Mouse (Mus musculus) stomach, embryonic 16.5 days (tissue): ENCODE measurements at regions not wholly inside any gene's neighbourhood (a gene's known extent, or its start where the extent isn't known, plus 50 kb on each side); places are given as distances from the start of the nearest gene placed in this dataset.
"Not testable (repeated sequence)": the region's sequence is repeated elsewhere in the genome, so short reads cannot be mapped to it uniquely, and the experiment has no call there.

ENCODE experiments used
- ATAC-seq: fragments of 200-750 bp; cut with Nextera tagmentation; 2 replicates; pipeline ENCODE4 v1.8.0; 2017; ENCODE audit warnings: moderate number of reproducible peaks, moderate TSS enrichment; ENCODE audit not compliant: insufficient read depth, low FRiP score
- H3K27ac ChIP-seq: fragments of 300-500 bp; sonication (generic); 2 replicates; pipeline ENCODE4 v1.5.1; 2014; ENCODE audit warnings: low read length
- H3K27me3 ChIP-seq: fragments of 300-500 bp; sonication (generic); 2 replicates; pipeline ENCODE4 v1.6.1; 2014; ENCODE audit warnings: low read length, control low read depth, mixed read lengths; ENCODE audit not compliant: control insufficient read depth, insufficient read depth
- H3K36me3 ChIP-seq: fragments of 300-500 bp; sonication (generic); 2 replicates; pipeline ENCODE4 v1.6.1; 2014; ENCODE audit warnings: low read length; ENCODE audit not compliant: control insufficient read depth, insufficient read depth
- H3K4me1 ChIP-seq: fragments of 300-500 bp; sonication (generic); 2 replicates; pipeline ENCODE4 v1.6.1; 2014; ENCODE audit warnings: low read length, control low read depth, mixed read lengths; ENCODE audit not compliant: control insufficient read depth, insufficient read depth
- H3K4me2 ChIP-seq: fragments of 300-500 bp; sonication (generic); 2 replicates; pipeline ENCODE4 v1.6.1; 2014; ENCODE audit warnings: low read depth, low read length, mixed read lengths
- H3K4me3 ChIP-seq: fragments of 300-500 bp; sonication (generic); replicated peaks from 2 replicates; pipeline ENCODE4 v1.5.1; 2014; ENCODE audit warnings: mild to moderate bottlenecking, low read length
- H3K9ac ChIP-seq: fragments of 300-500 bp; sonication (generic); 2 replicates; pipeline ENCODE4 v1.6.1; 2014; ENCODE audit warnings: low read length
- H3K9me3 ChIP-seq: fragments of 300-500 bp; sonication (generic); replicated peaks from 2 replicates; pipeline ENCODE4 v1.6.1; 2016; ENCODE audit warnings: low read length, control low read depth; ENCODE audit not compliant: control insufficient read depth
- WGBS: fragments of 180-500 bp; shearing (Covaris S2); extraction: QIAGEN DNeasy Blood & Tissue Kit; methylation state at CpG from one replicate; pipeline ENCODE4 v1.1.7; 2014; 5-methylcytosine and 5-hydroxymethylcytosine counted together

- H3K36me3 ChIP-seq, H3K4me1 ChIP-seq, H3K9ac ChIP-seq, H3K4me2 ChIP-seq, H3K4me3 ChIP-seq, H3K27ac ChIP-seq, ATAC-seq, H3K9me3 ChIP-seq, H3K27me3 ChIP-seq: not testable (repeated sequence)
- WGBS, result 10% methylated on average over 5 of the region's 7 CpGs
Measured at GRCm38 (mm10) chrX:135112109-135112508, 65.3 kb downstream of the Gm15023 start.

DNA sequence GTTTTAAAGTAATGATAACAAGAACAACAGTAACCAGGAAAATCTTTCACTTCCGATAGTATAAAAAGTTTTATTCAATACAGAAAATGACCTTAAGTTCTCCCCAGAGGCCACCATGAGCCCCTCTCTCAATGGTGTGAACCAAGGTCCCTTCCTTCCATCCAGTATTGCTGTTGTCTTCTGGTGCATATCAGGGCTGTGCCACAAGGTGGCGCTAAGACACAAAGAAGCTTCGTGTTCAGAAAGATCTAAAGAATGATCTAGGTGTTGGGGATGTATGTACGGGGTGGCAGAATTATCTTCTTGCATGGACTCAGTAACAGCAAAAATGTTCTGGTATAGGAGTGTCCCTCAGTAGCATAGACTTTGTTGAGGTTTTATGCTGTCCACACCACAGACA, 66.6 kb downstream of the Gm15023 start:
- not testable (repeated sequence) for H3K9ac ChIP-seq, H3K4me1 ChIP-seq, H3K9me3 ChIP-seq, H3K4me3 ChIP-seq, H3K4me2 ChIP-seq, H3K27ac ChIP-seq, ATAC-seq, H3K36me3 ChIP-seq, H3K27me3 ChIP-seq
- 28% methylated on average over 4 of the region's 4 CpGs for WGBS

GRCm38 (mm10) chrX:135101594-135101993, 75.8 kb downstream of the Gm15023 start:
- WGBS, result 65% methylated on average over 3 of the region's 3 CpGs
- Histone ChIP-seq H3K27ac (no peak overlapping the region), H3K9ac (no peak overlapping the region), H3K4me3 (no peak overlapping the region), H3K9me3 (no peaks in the 10 kb centered on the region), H3K4me2 (no peak overlapping the region), H3K27me3 (no peaks in the 10 kb centered on the region; the same call in 1 of the 2 replicates), H3K4me1 (no peaks in the 10 kb centered on the region), H3K36me3 (no peaks in the 10 kb centered on the region)
- ATAC-seq, result no peak

GRCm38 (mm10) chrX:135098101-135098500, 79.3 kb downstream of the Gm15023 start:
- Histone ChIP-seq H3K9ac (no peak overlapping the region), H3K4me3 (no peak overlapping the region), H3K4me2 (no peak overlapping the region), H3K9me3 (no peaks in the 10 kb centered on the region), H3K27me3 (no peaks in the 10 kb centered on the region; the same call in 1 of the 2 replicates), H3K27ac (no peak overlapping the region), H3K4me1 (no peaks in the 10 kb centered on the region), H3K36me3 (no peaks in the 10 kb centered on the region)
- ATAC-seq, result no peak

DNA sequence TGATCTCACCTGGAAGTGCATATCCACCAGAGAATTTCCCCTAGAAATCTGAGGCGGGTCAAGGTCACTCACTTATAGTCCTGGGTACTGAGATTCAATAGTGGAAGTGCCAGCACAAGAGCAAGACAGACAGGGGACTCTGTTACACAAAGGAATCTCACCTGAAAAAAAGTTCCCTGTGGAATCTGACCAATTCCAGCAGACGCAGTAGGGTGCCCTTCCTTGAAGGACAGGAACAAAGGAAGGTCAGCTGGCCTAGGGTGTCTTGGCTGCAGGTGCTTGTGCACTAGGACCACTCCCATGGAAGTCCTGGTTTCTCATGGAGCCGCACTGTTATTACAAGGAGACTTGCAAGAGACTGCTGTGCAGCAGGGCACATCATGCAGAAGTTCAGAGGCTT, 81.2 kb downstream of the Gm15023 start:
- Histone ChIP-seq H3K36me3 (no peaks in the 10 kb centered on the region), H3K4me1 (no peaks in the 10 kb centered on the region), H3K27ac (no peak overlapping the region), H3K4me2 (no peak overlapping the region), H3K9me3 (no peaks in the 10 kb centered on the region), H3K9ac (no peak overlapping the region), H3K27me3 (no peaks in the 10 kb centered on the region; the same call in 1 of the 2 replicates), H3K4me3 (no peak overlapping the region)
- 55% methylated on average over 3 of the region's 3 CpGs for WGBS
- no peak for ATAC-seq

GRCm38 (mm10) chrX:135091074-135091473, 82.1 kb upstream of the Zmat1 start:
- H3K9ac ChIP-seq, H3K27me3 ChIP-seq, H3K36me3 ChIP-seq, ATAC-seq, H3K9me3 ChIP-seq, H3K4me2 ChIP-seq, H3K4me3 ChIP-seq, H3K27ac ChIP-seq, H3K4me1 ChIP-seq: not testable (repeated sequence)
- 7% methylated on average over 2 of the region's 3 CpGs for WGBS

DNA sequence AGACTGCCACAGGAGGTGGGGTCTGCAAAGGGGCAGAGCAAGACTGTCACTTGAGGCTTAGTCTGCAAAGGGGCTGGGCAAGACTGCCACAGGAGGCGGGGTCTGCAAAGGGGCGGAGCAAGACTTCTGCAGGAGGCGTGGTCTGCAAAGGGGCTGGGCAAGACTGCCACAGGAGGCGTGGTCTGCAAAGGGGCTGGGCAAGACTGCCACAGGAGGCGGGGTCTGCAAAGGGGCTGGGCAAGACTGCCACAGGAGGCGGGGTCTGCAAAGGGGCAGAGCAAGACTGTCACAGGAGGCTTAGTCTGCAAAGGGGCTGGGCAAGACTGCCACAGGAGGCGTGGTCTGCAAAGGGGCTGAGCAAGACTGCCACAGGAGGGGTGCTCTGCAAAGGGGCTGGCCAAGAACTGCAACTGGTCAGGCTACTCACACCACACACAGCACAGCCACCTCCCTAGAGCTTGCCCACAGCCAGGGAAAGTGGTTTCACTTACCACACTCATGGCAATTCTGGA, 78.1 kb upstream of the Zmat1 start:
- WGBS, result 37% methylated on average over 7 of the region's 7 CpGs
- not testable (repeated sequence) for H3K9me3 ChIP-seq, H3K36me3 ChIP-seq, H3K27ac ChIP-seq, H3K9ac ChIP-seq, H3K4me2 ChIP-seq, H3K27me3 ChIP-seq, H3K4me1 ChIP-seq, H3K4me3 ChIP-seq
- peak; percentile 69; the same call in 1 of the 2 replicates for ATAC-seq

DNA sequence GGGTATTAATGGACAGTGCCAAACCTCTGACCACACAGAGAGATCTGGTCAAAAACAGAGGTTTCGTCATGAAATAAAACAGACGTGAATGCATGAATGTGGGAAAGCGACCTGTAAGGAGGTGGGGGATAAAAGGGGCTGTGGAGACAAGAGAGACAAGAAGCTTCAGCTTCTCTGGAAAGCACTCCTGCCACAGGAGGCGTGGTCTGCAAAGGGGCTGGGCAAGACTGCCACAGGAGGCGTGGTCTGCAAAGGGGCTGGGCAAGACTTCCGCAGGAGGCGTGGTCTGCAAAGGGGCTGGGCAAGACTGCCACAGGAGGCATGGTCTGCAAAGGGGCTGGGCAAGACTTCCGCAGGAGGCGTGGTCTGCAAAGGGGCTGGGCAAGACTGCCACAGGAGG, 77.6 kb upstream of the Zmat1 start:
- H3K4me1 ChIP-seq, H3K27ac ChIP-seq, H3K4me2 ChIP-seq, H3K9ac ChIP-seq, H3K36me3 ChIP-seq, H3K9me3 ChIP-seq, H3K4me3 ChIP-seq, H3K27me3 ChIP-seq: not testable (repeated sequence)
- 30% methylated on average over 7 of the region's 9 CpGs for WGBS
- 0 out of 2 replicates have a peak, but pooled peaks have one; percentile 8 for ATAC-seq

DNA sequence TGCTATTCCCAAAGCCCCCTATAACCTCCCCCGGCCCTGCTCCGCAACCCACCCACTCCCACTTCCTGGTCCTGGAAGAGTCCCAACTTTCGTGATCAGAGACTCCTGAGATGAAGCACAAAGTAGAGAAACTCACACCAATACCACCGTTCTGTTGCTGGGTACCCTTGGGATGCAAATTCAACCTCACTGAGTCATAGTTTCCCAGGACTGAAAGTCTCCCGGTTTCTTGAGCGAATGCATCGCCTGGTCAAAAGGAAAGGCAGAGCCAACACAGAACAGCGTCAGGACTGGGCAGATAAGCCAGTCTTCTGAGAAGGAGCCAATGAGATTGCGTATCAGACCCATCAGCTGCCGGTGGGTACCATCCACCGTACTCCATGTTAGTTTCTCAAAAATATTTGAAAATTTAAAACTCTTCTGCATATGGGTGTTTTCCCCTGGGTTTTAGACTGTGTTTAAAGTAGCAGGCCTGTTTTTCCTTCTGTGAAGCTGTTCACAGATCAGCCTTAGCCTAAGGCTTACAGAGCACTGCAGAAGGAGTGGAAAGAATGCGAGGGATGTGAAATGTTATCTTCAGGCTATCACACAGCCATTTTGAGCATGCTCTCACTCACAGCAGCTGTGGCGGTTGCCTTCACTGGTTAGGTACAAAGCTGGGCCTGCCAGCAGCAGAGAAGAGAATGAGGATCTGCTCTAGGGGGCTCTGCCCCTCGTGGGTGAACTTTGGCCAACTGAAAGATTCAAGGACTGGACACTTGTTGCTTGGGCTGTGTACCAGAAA, 77.0 kb upstream of the Zmat1 start:
- not testable (repeated sequence) for H3K4me2 ChIP-seq, H3K9me3 ChIP-seq, H3K27ac ChIP-seq, ATAC-seq, H3K27me3 ChIP-seq, H3K4me3 ChIP-seq, H3K9ac ChIP-seq, H3K36me3 ChIP-seq, H3K4me1 ChIP-seq
- 65% methylated on average over 14 of the region's 14 CpGs for WGBS
